Mouse (Mus musculus) lung, postnatal 14 days (tissue): ENCODE measurements at regions not wholly inside any gene's neighbourhood (a gene's known extent, or its start where the extent isn't known, plus 50 kb on each side); places are given as distances from the start of the nearest gene placed in this dataset.
A peak's percentile ranks its signal among the peaks of the same experiment; 100 is the strongest.

Source experiments
- DNase-seq: peaks from one replicate; pipeline ENCODE4 v3.0.0; 2021

DNA sequence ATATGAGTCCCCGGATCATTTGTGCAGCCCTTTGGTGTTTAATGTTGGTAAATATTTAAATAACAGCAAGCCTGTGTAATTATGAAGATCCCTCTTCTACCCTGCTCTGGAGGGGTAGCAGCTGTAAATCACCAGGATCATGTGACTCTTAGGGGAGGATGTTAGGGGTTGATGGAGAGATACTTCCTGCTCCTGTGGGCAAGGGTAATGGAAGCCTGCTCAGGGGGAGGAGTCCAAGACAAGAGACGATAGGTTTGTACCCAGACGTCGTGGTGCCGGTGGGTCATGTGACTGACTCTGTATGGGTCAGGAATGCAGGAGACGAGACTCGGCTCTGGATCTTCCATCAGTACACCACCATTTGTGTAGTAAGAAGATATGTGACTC, 166.7 kb downstream of the Cdh26 start:
- DNase-seq: no peak

DNA sequence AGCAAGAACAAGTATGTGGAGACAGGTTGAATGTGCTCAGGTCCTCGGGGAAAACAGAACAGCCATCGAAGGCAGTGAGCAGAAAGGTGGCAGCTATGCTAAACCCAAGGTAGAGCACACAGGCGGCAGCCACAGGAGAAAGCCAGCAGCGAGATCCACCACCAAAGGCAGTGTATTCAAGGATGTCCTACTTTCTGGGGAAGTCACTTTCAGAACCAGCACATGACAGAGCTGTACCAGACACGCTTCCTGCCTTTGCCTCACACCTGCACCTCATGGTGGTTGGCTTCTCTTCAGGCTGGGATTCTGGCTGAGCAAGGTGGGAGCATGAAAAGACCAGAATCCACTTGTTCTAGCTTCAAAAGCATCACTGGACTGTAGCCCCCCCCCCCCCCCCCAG, 168.0 kb downstream of the Cdh26 start:
- DNase-seq: no peak

DNA sequence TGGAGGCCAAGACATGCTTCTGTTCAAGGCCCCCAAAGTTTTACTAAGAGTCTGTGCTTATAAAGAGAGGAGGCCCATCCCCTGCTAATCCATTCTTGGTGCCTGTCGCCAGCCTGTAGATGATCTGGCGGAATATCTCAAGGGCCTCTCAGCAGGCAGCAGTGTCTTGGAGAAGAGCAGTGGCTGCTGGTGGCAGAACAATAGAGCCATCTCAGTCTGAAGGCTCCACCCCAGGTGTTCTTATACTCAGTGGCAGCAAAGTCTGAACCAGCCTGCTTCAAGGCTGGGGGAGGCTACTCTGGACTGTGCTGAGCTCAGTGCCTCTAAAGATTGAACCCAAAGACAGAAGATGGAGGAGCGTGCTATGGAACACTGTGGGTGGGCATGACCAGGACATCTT, 168.5 kb downstream of the Cdh26 start:
- DNase-seq: no peak

DNA sequence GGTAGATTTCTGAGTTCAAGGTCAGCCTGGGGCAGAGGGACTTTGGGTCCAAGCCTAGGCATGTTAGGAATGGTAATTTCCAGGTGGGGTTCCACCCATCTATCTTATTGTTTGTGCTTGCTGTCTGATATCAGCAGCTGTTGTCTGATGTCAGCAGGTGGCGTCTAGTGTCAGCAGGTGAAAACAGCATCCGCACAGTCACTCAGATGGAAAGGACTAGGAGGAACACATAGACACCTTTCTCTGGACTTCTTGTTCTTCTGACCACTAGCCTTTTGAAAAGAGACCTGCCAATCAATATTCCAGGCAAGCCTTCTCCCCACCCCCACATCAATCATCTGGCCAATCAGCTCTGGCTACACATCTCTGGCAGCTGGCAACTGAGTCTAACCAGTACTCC, 173.1 kb downstream of the Cdh26 start:
- DNase-seq: no peak

DNA sequence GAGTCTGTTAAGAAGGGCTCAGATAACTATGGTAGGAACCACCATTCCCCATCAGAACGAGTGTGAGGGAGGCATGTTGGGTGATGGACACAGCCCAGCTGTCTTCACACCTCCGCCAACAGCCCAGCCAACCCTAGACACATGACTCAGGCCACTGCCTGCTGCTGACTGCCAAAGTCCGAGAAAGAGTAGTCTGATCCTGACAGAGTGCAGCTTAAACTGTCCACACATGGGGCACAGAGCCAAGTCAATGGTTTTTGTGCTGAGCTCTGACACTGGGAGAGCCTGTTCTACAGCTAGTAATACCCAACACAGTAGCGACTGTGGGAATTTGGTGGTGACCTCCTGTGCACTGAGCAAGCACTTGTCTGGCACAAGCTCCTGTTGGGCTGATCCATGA, 176.4 kb downstream of the Cdh26 start:
- peak; percentile 71 for DNase-seq

DNA sequence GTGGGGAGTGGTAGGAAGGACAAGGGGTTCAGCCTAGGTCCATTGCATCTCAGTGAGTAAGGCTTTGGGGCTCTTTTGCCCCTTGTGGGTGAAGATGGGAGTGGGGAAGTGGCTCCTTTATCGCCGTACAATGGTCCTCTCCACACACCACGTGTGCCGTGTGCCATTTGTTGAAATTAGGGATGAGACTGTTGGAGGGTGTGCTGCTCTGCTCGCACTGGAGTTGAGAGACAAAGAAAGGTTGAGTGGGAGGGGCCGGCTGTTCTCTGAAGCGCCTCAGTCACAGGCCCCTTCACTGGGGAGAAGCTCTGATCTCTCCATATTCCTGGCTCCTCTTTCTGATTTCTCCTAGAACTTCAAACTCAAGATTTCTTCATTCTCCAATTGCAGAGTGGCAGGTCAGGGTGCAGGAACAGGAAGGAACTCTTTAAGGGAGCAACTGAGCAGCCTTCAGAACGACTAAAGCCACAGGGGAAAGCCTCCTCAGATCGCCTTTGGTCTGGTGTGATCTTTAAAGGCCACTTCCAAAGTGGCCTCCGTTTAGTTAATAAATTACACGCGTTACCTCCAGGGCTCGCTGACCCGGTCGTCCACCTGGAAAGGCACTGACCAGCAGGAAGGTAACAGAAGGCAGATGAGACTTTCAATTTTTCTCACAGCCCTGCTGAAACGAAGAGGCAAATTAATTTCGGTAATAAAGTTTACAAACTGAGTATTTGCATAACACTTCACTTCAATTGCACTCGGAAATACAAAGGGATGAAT, 180.1 kb downstream of the Cdh26 start:
- no peak for DNase-seq

DNA sequence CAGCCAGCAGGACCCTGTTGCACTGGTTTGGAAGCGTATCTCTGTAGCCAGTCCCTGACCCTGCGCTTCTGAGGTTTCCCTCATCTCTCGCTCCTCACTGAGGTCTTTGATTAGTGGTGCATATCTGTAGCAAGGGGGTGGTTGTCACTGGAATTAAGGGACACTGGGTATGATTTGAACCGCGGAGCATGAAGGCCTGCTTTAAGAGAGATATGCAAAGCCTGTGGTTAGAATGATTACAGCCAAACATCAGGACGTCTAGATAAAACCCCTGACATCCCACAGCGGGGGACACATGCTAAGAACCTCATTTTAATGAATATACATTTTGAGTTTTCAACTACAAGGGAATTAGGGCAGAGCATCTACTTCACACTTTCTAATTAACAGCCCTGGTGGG, 184.4 kb downstream of the Cdh26 start:
- DNase-seq: no peak

DNA sequence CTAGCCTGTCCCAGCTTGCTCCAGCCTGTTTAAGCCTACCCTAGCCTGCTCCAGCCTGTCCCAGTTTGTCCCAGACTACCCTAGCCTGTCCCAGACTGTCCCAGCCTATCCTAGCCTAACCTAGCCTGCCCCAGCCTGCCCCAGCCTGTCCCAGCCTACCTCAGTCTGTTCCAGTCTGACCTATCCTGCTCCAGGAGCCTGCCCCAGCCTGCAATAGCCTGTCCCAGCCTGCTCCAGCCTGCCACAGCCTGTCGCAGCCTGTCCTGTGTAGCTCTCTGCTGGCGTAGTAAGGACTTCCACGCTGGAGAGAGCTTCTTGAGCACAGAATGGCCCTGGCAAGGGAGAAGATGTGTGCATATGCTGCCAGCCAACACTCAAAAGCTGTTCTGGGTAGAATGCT, 192.5 kb downstream of the Cdh26 start:
- no peak for DNase-seq

DNA sequence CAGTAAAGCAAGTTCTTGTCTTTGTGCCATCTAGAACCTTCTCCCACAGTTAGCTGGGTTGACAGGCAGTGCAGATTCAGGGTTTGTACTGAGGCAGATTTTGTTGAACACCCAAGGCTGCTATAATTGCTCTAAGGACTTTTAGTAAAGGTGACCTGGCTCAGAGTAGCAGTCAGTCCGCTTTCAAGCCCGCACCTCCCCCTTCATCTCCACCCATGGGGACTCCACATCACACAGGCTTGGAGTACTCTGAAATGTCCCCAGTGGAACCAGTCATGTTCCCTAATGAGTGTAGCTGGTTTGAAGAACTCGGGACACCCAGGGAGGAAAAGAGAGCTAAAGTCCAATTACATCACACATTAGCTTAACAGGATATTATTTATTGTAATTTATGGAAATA, 194.1 kb downstream of the Cdh26 start:
- no peak for DNase-seq

DNA sequence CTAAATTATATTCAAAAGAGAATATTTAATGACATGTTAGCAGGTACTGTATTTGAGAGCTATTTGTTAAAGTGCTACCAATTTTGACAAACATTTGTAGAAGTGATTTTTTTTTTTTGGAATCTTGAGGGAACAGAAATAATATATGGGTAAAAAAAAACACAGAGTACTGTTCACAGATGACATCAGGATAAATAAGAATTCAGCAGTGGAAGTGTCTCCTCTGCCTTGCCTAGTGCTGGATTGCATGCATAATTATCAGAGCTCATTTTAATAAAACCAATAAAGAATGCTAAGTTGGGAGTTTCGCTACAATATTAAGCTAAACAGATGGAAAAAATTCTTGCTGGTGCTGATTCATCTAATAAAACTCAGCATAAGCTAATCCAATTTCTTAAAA, 194.6 kb downstream of the Cdh26 start:
- no peak for DNase-seq

DNA sequence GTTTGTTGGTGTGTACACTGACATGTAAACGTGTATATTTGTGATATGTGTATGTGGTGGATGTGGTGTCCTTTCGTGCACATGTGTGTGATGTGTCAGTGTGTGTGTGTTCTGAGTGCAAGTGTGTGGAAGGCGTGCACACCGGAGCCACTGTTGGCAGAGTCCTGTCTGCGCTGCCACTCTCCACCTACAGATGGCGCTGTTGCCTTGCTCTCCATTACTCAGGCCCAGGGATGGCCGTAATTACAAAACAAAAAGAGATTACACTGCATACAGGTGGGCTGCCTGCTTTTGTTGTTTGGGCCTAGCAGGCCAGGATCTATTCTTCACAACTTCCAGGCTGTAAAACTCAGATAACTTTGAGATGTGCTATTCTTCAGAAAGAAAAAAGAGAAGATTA, 199.4 kb downstream of the Cdh26 start:
- peak; percentile 66 for DNase-seq

DNA sequence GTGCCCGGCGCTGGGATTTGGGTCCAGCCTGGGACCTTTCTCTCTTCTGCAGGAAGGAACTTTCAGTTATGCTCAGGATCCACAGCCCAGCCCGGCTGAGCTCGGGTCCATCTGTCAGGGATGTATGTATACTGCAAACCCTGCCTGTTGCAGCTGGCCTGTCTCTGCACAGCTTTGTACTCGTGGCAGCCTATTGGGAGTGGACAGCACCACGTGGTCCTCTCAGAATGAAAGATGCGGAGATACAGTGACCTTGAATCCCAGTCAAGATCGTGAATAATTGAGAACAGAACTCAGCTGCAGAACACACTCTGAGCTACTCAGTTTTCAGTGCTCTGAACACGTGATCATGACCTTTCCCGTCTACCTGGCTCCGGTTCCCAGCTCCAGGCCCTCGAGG, 200.2 kb downstream of the Cdh26 start:
- DNase-seq: no peak

DNA sequence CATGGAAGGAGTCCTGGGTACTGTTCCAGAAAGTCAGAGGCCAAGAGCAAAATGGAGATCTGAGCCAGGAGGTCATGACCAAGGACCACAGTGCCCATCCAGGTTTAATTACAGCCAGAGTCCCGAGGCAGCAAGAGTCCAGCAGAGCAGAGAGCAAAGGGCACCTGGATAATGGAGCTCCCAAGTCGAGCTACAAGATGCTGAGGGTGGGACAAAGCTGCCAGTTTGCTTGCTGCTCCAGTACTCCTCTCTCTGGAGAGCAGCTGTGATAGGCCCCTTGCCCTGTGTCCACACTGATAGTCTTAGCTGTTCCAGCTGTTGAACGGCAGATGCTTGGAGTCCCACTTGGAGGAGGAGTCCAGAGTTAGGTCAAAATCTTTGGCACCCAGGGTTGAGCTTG, 201.0 kb downstream of the Cdh26 start:
- DNase-seq: no peak

DNA sequence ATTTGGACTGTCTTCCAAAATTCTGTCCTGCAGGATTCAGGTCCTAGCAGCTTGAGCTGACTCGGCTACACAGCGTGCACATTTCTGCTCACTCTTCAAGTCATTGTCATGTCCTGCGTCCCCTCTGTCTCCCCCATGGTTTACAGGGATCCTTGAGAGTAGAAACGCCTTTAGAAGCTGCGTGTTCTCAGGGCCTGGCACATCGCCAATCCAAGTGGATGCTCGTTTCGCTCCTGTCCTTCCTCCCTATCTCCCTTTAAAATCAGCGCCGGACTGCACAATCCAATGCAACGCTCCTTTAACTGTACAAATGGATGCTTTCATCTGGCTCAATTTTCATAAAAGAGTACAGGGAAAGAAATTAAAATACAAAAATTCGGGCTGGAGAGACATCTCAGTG, 201.6 kb downstream of the Cdh26 start:
- DNase-seq: no peak

DNA sequence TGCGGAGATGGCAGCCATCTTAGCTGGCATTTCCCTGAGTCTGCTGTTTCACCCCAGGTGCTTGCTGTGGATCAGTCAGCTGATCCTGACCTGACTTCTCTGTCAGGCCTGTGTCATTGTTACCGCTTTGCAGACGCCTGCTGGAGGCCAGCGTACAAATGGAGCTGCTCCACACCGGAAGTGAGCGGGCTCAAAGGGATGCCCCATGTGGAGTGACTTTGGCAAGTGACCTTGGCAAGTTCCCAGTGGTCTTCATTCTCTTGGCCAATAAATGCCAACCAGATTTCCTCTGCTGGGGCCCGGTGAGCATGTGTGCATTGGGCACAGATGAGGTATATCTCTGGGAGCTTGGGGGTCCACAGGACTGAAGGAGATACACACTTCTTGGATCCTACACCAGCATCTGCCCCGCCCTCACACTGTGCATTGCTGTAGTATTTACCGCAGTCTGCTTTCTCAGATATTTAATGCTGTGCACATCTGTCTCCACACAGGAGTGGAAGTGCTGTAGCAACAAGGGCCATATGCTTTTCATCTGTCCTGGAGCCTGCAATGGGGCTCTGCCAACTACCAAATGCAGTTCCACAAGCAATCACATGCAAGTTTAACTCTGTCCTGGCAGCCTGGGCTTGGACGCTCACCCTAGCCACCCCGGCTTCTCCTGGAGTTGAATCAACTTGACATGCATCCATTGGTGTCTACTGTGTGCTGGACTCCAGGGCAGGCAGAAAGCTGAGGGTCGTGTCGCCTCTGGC, 202.7 kb downstream of the Cdh26 start:
- no peak for DNase-seq

DNA sequence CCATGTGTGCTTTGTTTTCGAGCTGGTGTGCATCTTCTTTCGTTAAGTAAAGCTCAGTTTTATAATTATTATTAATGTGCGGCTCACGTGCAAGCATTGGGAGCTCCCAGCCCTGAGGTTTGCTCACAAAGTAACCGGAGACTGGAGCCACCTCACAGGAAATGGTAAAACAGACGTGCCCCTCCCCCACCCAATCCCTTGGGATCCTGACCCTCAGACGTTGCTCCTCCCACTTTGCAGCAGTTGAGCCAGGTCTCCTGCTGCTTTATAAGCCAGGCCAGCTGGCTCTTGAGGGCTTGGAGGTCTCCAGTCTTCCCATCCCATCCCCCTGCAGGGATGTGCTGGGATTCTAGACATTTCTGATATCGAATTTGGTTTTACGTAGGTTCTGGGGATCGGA, 203.8 kb downstream of the Cdh26 start:
- DNase-seq: no peak

DNA sequence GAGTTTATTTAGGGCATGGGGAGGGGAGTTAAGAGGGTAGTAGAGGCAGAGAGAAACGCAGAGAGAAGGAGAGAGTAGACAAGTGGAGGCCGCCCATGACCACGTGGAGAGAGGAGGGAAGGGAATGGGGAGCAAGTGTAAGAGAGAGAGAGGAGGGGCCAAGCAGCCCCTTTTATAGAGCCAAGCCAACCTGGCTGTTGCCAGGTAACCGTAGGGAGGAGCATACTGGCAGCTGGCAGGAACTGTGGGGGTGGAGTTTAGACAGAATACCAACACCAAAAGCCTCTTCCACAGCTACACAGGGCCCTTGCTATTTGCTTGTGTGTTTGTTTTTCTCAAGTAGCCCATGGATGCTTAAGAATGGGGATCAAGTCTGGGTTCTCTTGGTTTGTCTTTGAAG, 205.4 kb downstream of the Cdh26 start:
- DNase-seq: no peak

DNA sequence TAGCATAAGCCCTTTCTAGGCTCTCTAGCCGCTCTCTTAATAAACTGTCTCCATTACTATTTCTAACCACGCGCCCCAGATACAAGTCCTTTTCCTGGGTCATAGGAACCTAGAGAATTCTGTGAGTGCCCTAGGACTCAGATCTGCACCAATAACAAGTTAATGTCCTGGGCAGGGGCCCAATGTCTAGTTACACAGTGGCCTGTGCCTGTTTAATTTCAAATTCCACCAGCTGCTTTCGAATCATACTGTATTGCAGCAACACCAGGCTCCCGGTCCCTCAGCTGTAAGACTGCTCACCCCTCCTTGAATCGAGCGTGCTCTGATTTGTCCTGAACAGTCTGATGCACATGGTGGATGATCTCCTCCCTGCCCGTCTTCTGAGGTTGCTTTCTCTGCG, 206.6 kb downstream of the Cdh26 start:
- DNase-seq: no peak

DNA sequence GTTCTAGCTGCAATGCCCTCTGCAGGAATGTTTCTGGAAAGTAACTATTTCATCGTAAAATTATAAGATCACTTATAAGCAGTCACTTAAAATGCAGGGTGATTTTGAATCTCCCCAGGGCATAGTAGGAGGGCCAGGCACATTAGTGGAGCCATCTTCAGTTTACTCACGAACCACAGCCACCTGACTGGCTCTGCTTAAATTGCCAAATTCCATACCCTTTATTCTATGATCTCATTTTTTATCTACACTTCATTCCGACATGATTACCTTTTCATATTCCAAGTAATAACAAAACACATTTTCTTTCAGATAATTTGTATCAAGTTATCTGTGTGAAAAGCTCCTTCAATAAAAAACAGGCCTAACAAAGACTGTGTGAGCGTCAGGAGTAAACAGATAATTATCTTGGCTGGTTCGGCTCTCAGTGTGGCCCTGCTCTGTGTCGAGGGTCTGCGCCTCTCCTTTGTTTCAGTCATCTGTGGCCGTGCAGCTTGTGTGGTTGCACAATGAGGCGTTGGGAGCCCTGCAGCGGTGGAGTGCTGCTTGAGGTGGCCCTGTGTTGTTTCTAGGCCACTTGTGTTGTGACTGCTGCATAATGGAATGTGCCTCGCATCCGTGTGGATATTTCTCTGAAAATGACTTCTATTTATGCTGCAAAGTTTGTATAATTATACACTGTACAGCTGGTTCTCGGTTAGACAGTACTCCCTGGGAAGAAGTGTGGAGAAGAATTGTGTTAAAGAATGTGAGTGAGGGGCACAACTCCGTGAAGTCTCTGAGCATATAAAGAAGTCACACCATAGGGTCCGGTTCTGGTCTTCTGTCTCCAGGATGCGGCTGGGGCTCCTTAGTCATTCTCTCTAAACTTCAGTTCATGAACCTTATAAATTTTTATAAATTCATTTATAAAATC, 212.1 kb downstream of the Cdh26 start:
- DNase-seq: peak; percentile 30

DNA sequence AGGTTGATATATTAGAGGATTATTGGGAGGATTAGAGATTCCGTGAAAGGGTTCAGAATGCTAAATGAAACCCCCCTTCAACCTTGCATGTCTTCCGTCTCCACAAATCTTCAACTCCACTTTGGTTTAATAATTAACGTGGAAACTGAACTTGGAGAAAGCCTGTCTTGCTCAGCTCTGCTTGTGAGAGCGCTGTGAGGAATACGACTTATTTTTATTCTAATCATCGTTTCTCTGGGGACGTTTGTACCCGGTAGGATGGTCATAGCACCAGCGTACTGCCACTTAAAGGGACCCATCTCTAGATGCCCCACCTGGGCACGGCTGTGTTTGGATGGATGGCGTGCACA, 212.7 kb downstream of the Cdh26 start:
- DNase-seq: no peak

DNA sequence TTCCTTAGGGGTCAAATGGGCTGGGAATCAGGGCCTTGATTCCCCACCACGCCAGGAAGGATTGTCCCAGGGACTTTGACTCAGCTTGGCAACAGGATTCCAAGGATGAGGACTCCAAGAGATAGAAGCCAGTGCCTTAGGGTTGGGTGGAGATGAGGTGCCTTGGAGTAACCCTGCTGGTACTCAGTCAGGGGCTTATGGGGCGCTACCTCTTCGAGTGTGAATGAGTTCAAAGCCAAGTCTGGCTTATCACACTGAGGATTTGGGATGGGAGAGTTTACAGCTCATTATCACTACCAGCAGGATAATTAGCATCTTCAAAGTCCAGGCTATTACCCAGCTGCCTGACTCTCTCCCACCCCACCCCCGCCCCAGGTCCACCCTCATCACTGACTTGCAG, 213.5 kb downstream of the Cdh26 start:
- no peak for DNase-seq

DNA sequence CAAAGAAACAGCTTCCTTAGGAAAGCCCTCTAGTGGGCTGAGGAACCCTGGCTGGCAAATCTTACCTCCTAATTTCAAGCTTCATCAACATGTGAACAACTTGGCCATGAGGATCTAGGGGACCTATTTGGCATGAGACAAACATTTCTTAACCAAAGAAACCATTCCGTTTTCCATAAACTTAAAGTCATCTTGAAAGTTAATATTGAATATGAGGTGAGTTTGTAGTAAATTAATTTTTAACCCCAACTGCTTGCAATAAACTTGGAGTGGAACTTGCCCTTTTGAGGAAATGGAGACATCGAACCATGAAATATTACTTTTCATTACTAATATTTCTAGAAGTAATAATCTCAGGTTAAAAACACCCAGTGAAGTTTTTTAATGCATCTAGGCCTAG, 229.7 kb downstream of the Cdh26 start:
- no peak for DNase-seq

DNA sequence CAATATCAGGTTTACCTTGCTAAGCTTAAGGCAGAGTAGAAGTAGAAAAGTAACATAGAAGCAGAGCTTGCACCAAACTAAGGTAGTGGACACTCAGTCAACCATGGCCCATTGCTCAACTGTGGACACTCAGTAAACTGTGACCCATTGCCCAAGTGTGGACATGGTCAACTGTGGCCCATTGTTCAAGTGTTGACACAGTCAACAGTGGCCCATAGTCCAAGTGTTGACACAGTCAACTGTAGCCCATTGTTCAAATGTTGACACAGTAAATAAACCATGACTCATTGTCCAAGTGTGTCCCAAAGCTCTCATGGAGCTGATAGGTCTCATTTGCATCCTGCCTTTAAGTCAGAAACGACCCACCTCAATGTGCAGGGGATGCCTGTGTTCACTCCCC, 232.1 kb downstream of the Cdh26 start:
- DNase-seq: no peak

DNA sequence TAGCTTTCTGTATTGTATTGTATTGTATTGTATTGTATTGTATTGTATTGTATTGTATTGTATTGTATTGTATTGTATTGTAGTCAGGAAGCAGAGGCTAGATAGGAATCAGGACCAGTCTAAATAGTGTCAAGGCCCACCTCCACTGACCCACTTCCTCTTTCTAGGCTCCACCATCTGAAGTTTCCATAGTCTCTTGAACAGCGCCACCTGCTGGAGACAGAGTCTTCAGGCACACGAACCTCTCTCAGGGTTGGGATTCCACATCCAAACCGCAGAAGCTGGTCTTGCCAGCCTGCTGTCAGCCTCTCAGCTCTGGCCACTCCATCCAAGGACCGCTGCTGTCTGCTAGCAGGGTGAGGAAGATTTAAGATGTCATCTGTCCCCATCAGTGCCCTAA, 234.6 kb downstream of the Cdh26 start:
- DNase-seq: peak; percentile 78
